Mouse (Mus musculus) stomach, postnatal 0 days (tissue): ENCODE data around the gene Polr2g.
A peak's percentile ranks its signal among the peaks of the same experiment; 100 is the strongest.

ENCODE experiments used
- CTCF ChIP-seq: IDR thresholded peaks from 2 replicates; pipeline ENCODE4 v1.5.1; 2016; ENCODE audit warnings: antibody characterized with exemption, low read depth, mild to moderate bottlenecking, moderate library complexity
- EP300 ChIP-seq: optimal IDR thresholded peaks from 2 replicates; pipeline ENCODE3; 2016; ENCODE audit warnings: antibody characterized with exemption

DNA sequence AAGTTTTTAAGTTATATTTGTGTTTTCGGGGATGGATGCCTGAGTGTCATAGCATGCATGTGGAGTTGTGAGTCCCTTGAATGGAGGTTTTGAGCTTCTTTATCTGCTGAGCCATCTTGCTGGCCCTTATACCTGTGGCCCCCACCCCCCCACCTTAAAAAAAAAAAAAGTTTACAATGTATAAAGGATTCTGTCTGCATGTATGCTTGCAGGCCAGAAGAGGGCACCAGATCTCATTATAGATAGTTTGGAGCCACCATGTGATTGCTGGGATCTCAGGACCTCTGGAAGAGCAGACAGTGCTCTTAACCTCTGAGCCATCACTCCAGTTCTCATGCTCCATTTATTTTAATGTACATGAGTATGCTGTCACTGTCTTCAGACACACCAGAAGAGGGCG is 51.0 kb downstream of the Polr2g start:
- TF ChIP-seq EP300 (no peak), CTCF (peak; percentile 67)
